Mouse (Mus musculus): ENCODE results near the gene Podn.

GRCm38 (mm10) chr4:107984282-107984981, 111.8 kb downstream of the Podn start:
- TF ChIP-seq CHD2 (IDR thresholded peaks at IDR 0.05; ENCODE audit: low read length) (no peak), TBP (IDR thresholded peaks at IDR 0.05; ENCODE audit: low read depth, low read length) (no peak), E2F4 (IDR thresholded peaks at IDR 0.05; ENCODE audit: borderline replicate concordance, low read depth, low read length) (no peak), USF2 (IDR thresholded peaks at IDR 0.05; ENCODE audit: borderline replicate concordance in 1 of 2, insufficient read depth in 1 of 2, low read depth in 1 of 2, low read length in 2 of 2) (no peak), ZKSCAN1 (IDR thresholded peaks at IDR 0.05; ENCODE audit: low read depth, low read length) (no peak), POLR2AphosphoS5 (IDR thresholded peaks at IDR 0.05; ENCODE audit: borderline replicate concordance, low read depth, low read length) (no peak), EP300 (IDR thresholded peaks at IDR 0.05; ENCODE audit: low read depth in 1 of 2, low read length in 2 of 2) (no peak), POLR2A (IDR thresholded peaks at IDR 0.05; ENCODE audit: control insufficient read depth in 1 of 2, insufficient read depth in 1 of 2, low read depth in 1 of 2, low read length in 2 of 2, poor library complexity in 1 of 2) (no peak), TAL1 (IDR thresholded peaks at IDR 0.05; ENCODE audit: low read length) (no peak), GATA1 (IDR thresholded peaks at IDR 0.05; ENCODE audit: low read depth, low read length) (no peak), CTCF (IDR thresholded peaks at IDR 0.05 in 2 of 3, conservative IDR thresholded peaks at IDR 0.05 in 1 of 3; ENCODE audit: control insufficient read depth in 1 of 3, insufficient read depth in 1 of 3, low read depth in 2 of 3, low read length in 3 of 3, poor library complexity in 1 of 3, severe bottlenecking in 1 of 3) (no peak)

Data from MEL (cell line).